Mouse (Mus musculus) heart, embryonic 16.5 days (tissue): ENCODE measurements around the gene Zfp296. TPM values are rescaled to one million over a fixed set of nuclear protein-coding genes. Genes with fewer than 3 reads are reported as not detected.

Source experiments
- ATAC-seq: fragments of 200-750 bp; cut with Nextera tagmentation; replicated peaks from 2 replicates; pipeline ENCODE4 v1.8.0; 2017; ENCODE audit warnings: moderate number of reproducible peaks; ENCODE audit not compliant: insufficient read depth, low FRiP score; ENCODE audit errors: extremely low read depth
- H3K27ac ChIP-seq: fragments of 300-500 bp; sonication (generic); 2 replicates; pipeline ENCODE4 v1.5.1; 2014; ENCODE audit warnings: mild to moderate bottlenecking, low read length, control low read depth, moderate library complexity
- H3K27me3 ChIP-seq: fragments of 300-500 bp; sonication (generic); 2 replicates; pipeline ENCODE4 v1.6.1; 2014; ENCODE audit warnings: low read length, mixed read lengths; ENCODE audit not compliant: control insufficient read depth, insufficient read depth
- H3K36me3 ChIP-seq: fragments of 300-500 bp; sonication (generic); 2 replicates; pipeline ENCODE4 v1.6.1; 2014; ENCODE audit not compliant: control insufficient read depth, insufficient read depth
- H3K4me1 ChIP-seq: fragments of 300-500 bp; sonication (generic); 2 replicates; pipeline ENCODE4 v1.6.1; 2014; ENCODE audit warnings: low read length, mixed read lengths; ENCODE audit not compliant: control insufficient read depth, insufficient read depth
- H3K4me2 ChIP-seq: fragments of 300-500 bp; sonication (generic); 2 replicates; pipeline ENCODE4 v1.6.1; 2014; ENCODE audit warnings: low read depth, mild to moderate bottlenecking, control low read depth, low read length
- H3K4me3 ChIP-seq: fragments of 300-500 bp; sonication (generic); 2 replicates; pipeline ENCODE4 v1.5.1; 2014; ENCODE audit warnings: mild to moderate bottlenecking, control low read depth, low read length
- H3K9ac ChIP-seq: fragments of 300-500 bp; sonication (generic); 2 replicates; pipeline ENCODE4 v1.6.1; 2014; ENCODE audit warnings: low read length, control low read depth
- H3K9me3 ChIP-seq: fragments of 300-500 bp; sonication (generic); replicated peaks from 2 replicates; pipeline ENCODE4 v1.6.1; 2016; ENCODE audit warnings: low read length; ENCODE audit not compliant: control insufficient read depth
- WGBS: fragments of 180-500 bp; shearing (Covaris S2); extraction: QIAGEN DNeasy Blood & Tissue Kit; methylation state at CpG from one replicate; pipeline ENCODE4 v1.1.7; 2014; 5-methylcytosine and 5-hydroxymethylcytosine counted together
- polyA plus RNA-seq: library from polyadenylated mRNA; unstranded; fragments of >200 nt; fragmentation: Nextera tagmentation; extraction: Ambion mirVana; gene quantifications from 2 replicates; pipeline ENCODE4 v1.2.1, GENCODE M21; 2015

The Zfp296 gene
- 0.24 and 0.66 TPM in 2 replicates for polyA plus RNA-seq

DNA sequence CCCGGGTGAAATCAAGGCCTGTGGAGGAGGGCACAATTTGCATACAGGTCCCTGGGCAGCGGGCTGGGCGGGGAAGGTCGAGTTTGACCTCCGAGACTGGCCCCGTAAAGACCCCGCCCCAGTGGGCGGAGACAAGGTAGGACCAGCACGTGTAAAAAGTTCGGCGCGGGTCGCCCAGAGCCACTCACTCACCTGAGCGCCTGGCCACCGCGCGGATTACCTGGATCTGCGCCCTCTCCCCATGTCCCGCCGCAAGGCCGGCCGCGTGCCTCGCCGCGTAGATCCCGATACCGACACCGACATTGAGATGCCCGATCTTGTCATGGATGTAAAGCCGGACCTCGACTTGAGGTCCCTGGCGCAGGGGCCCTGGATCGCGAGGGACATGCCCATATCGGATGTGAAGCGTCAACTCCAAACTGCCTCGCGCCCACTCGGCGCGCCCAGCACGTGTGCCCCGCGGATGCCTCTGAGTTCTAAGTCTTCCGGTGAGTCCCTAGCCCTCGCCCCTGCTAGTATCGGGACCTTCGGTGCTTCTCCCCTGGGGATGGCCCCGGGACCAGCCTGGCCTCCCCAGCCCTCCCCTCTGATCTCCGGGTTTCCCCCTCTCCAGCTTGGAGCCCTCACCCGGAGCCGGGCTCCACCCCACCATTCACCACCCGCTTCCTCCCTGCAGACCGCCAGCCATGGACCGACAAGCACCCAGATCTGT, at the start of gene Zfp296, which contains the start of gene Gemin7:
Zfp296 (plus strand) TSS at position 147 of the 712 bp plus-strand sequence.
Gemin7 (minus strand) TSS at position 455 of the 712 bp plus-strand sequence.
- Histone ChIP-seq H3K9me3 (no peaks in the 10 kb centered on the region), H3K4me2 (peak within 1 kb of the TSS; percentile 85), H3K27me3 (peaks cover 24% of the 10 kb centered on the region), H3K4me3 (peak within 1 kb of the TSS; percentile 56), H3K4me1 (peaks cover 18% of the 10 kb centered on the region), H3K9ac (peak within 1 kb of the TSS; percentile 54), H3K36me3 (peaks cover 9% of the 10 kb centered on the region), H3K27ac (no peak within 1 kb of the TSS)
- WGBS = under 1% methylated on average over 56 of the region's 56 CpGs
- ATAC-seq = no peak

DNA sequence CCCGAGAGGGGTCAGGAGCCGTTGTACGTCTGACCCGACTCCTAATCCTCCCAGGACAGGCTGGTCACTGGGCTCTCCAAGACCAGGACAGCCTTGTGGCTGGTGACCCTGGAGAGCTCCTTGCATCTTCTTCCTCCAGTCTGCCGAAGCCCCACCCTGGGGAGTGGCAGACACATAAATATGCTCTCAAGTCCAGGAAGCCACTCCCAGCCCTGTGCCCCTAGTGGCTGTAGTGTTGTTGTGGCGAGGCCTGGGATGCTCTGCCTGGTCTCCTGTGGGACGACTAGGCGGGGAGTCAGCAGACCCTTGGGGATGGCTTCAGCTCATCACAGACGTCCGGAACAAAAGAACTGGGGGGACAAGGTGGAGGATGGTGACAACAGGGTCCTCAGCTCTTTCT, 46.0 kb upstream of the Zfp296 start:
- Histone ChIP-seq H3K4me2 (no peak overlapping the region), H3K27ac (no peak overlapping the region), H3K4me1 (no peaks in the 10 kb centered on the region), H3K9ac (no peak overlapping the region), H3K9me3 (no peaks in the 10 kb centered on the region), H3K4me3 (no peak overlapping the region), H3K36me3 (peaks cover 41% of the 10 kb centered on the region), H3K27me3 (no peaks in the 10 kb centered on the region)
- ATAC-seq = no peak
- 78% methylated on average over 10 of the region's 10 CpGs for WGBS

DNA sequence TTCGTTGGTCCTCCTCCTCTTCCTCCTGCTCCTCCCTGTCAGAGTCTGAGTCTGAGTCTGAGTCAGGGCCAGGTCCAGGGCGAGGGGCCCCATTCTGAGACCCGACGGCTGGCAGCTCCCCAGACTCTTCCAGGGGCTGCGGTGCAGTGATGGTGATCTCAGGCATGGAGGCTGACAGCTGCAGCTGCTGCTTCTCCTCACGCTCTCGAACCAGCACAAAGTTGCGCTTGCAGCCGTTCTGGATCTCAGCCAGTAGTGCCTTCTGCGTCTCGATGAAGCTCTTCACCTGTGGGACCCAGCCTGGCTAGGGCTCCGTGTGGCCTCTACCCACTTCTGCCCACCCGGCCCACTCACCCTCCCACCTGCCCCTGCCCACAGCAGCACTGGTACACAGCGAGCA, 44.8 kb upstream of the Zfp296 start:
- Histone ChIP-seq H3K4me2 (no peak overlapping the region), H3K9me3 (no peaks in the 10 kb centered on the region), H3K4me1 (peaks cover 7% of the 10 kb centered on the region; the same call in 1 of the 2 replicates), H3K9ac (no peak overlapping the region), H3K27me3 (no peaks in the 10 kb centered on the region), H3K36me3 (peaks cover 41% of the 10 kb centered on the region), H3K27ac (no peak overlapping the region), H3K4me3 (no peak overlapping the region)
- WGBS = 82% methylated on average over 14 of the region's 14 CpGs
- peak; percentile 28; the same call in 1 of the 2 replicates for ATAC-seq

DNA sequence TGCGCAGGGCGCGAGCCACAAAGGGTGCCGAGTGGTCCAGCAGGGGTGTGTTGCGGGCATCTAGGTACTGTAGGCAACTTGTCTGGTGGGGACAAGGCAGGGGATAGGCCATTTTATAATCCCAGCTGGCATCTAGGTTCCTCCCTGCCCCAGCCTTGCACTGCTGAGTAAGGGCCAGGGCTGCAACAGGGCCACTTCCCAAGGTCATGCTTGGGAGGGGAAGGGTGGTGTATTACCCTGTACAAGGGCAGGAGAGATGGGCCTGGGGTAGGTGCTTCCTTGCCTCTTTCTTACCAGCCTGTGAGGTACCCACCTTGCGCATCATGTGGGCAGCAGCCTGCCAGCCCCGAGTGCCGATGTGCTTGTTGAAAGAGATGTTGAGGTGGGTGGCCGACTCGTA, 42.4 kb upstream of the Zfp296 start:
- no peak overlapping the region for H3K27ac ChIP-seq
- H3K4me1 ChIP-seq = peaks cover 7% of the 10 kb centered on the region; the same call in 1 of the 2 replicates
- H3K27me3 ChIP-seq = no peaks in the 10 kb centered on the region
- H3K4me3 ChIP-seq = no peak overlapping the region
- no peaks in the 10 kb centered on the region for H3K9me3 ChIP-seq
- H3K9ac ChIP-seq = no peak overlapping the region
- no peak overlapping the region for H3K4me2 ChIP-seq
- ATAC-seq = no peak
- H3K36me3 ChIP-seq = peaks cover 38% of the 10 kb centered on the region
- 91% methylated on average over 10 of the region's 10 CpGs for WGBS

DNA sequence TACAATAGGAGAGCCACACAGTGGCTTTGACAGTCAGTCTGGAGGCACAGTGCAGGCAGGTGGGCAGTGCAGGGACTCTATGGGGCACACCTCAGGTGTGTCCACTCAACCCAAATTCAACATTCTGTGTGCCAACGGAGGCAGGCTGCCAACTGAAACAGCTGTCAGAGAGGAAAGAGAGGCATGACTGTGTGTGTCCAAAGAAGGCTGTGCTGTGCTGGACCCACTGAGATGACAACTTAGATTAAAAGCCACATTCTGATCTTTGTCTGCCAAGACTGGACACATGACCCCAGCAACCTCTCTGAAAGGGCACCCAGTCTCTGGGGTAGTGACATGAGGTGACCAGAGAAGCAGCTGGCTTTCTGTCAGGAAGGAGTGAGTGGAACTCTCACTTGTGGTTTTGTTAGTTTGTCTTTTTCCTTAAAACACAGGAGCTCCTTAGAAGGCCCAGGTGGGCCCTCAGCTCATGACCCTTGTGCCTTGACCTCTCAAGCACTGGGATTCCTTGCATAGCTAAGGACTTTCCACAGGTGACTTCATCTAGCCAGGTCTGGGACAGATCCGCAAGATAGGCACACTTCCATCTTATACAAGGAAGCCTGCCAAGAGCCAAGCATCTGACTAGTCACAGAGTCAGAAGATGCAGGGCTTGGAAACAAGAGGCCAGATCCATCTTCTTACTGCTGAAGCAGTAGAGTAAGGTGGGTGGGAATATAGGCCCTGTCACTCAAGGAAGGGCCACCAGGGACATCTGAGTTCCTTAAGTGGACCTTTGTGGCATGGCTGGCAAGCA, 36.1 kb upstream of the Zfp296 start:
- peaks cover 45% of the 10 kb centered on the region for H3K4me1 ChIP-seq
- H3K27me3 ChIP-seq = no peaks in the 10 kb centered on the region
- 77% methylated on average over 2 of the region's 2 CpGs for WGBS
- no peak overlapping the region for H3K9ac ChIP-seq
- H3K4me3 ChIP-seq = no peak overlapping the region
- no peak overlapping the region for H3K4me2 ChIP-seq
- ATAC-seq = no peak
- H3K9me3 ChIP-seq = no peaks in the 10 kb centered on the region
- no peak overlapping the region for H3K27ac ChIP-seq
- H3K36me3 ChIP-seq = 0 out of 2 replicates have a peak, but pooled peaks cover 3% of the 10 kb centered on the region

DNA sequence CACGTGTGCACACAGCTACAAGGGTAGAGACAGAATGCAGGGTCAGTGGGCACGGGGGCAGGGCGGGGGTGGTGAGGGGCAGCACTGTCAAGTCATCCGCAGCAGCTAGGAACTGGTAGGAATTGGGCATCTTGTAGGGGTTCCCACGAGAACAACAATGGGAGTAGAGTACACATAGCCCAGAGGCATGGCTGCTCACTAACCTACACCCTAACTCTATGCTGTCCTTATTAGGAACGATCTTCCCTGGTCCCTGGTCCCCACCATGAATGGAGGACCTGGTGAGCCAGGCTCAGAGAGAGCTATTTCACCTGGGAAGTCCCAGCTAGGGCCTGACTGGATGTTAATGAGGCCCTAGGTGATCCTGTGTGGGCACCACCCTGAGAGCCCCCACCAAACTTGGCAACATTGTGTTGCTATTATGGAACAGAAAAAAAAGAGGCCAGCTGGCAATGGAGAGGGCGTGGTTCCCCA, 35.4 kb upstream of the Zfp296 start:
- Histone ChIP-seq H3K27ac (0 out of 2 replicates have a peak overlapping the region, but pooled peaks have one; percentile 24), H3K4me2 (no peak overlapping the region), H3K36me3 (0 out of 2 replicates have a peak, but pooled peaks cover 3% of the 10 kb centered on the region), H3K9me3 (no peaks in the 10 kb centered on the region), H3K27me3 (no peaks in the 10 kb centered on the region), H3K4me1 (peaks cover 49% of the 10 kb centered on the region), H3K9ac (no peak overlapping the region), H3K4me3 (no peak overlapping the region)
- whole genome bisulfite sequencing = 74% methylated on average over 7 of the region's 7 CpGs
- ATAC-seq = no peak

DNA sequence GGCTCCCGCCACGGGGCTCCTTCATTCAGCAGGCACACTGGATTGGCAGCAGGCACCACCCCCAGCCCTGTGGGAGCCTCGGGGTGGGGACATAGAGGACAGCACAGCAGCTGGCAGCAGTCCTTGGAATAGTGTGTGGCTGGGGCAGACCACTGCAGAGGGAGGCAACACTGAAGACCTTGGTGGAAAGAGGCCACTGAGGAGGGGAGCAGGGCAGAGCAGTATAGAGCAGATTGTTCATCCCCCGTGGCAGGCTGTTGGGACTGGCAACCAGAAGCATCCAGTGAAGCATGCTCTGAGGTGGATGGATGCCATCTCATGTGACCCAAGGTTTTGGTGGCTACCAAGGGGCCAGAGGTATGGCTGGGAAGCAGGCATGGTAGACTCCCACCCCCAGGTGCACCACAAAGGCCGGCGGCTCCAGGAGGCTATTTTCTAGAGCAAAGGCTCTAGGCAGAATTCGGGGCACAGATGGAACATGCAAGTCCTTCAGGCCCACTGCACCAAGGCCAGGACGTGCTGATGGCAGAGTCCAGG, 34.9 kb upstream of the Zfp296 start:
- peak overlapping the region; percentile 63 for H3K27ac ChIP-seq
- no peaks in the 10 kb centered on the region for H3K27me3 ChIP-seq
- H3K9ac ChIP-seq = peak overlapping the region; percentile 18; the same call in 1 of the 2 replicates
- no peaks in the 10 kb centered on the region for H3K9me3 ChIP-seq
- H3K36me3 ChIP-seq = 0 out of 2 replicates have a peak, but pooled peaks cover 3% of the 10 kb centered on the region
- H3K4me1 ChIP-seq = peaks cover 45% of the 10 kb centered on the region
- no peak overlapping the region for H3K4me3 ChIP-seq
- WGBS = 57% methylated on average over 8 of the region's 8 CpGs
- H3K4me2 ChIP-seq = no peak overlapping the region
- ATAC-seq = peak; percentile 78

DNA sequence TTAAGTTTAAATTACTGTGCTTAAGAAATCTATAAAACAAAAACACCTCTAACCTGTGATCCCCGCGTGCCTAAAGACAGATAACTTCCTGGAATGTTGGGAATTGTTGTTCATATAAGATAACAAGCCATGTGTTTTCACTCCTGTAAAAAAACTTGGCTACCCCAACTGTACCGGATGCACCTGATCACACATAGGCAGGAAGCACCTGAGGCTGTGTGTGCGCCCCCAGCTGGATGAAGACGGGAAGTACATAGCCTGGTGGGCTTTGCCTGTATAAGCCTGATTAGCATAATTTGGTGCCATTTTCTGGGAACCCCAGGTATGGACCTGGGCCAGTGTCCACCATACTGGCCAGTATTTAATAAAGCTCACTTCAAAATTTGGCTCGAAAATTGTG, 33.5 kb upstream of the Zfp296 start:
- Histone ChIP-seq H3K4me3 (no peak overlapping the region), H3K4me1 (peaks cover 45% of the 10 kb centered on the region), H3K27me3 (no peaks in the 10 kb centered on the region), H3K9me3 (no peaks in the 10 kb centered on the region), H3K4me2 (no peak overlapping the region), H3K27ac (no peak overlapping the region), H3K36me3 (0 out of 2 replicates have a peak, but pooled peaks cover under 1% of the 10 kb centered on the region), H3K9ac (no peak overlapping the region)
- WGBS = 36% methylated on average over 6 of the region's 6 CpGs
- no peak for ATAC-seq
